Mouse (Mus musculus) G1E (cell line): ENCODE data around the gene Ngf. TPM values are rescaled to one million over a fixed set of nuclear protein-coding genes. Genes with fewer than 3 reads are reported as not detected.

Experiments used
- ATAC-seq: 2 replicates; pipeline ENCODE4 v1.8.0; 2016; ENCODE audit warnings: mild to moderate bottlenecking; ENCODE audit not compliant: insufficient number of reproducible peaks, poor library complexity, low FRiP score, severe bottlenecking; ENCODE audit errors: extremely low read depth
- DNase-seq: peaks from one replicate; pipeline ENCODE4 v3.0.0; 2012; ENCODE audit warnings: low spot score
- H3K27me3 ChIP-seq: 2 replicates; pipeline ENCODE4 v1.6.1; 2012; ENCODE audit warnings: mild to moderate bottlenecking, low read length, inconsistent platforms; ENCODE audit not compliant: insufficient read depth
- H3K36me3 ChIP-seq: replicated peaks from 2 replicates; pipeline ENCODE3; 2012; ENCODE audit warnings: mild to moderate bottlenecking, inconsistent platforms
- H3K4me1 ChIP-seq: 2 replicates; pipeline ENCODE4 v1.6.1; 2012; ENCODE audit warnings: low read depth, low read length, inconsistent platforms, mixed read lengths; ENCODE audit not compliant: insufficient read depth
- H3K4me3 ChIP-seq: 2 replicates; pipeline ENCODE4 v1.5.1; 2012; ENCODE audit warnings: low read depth, mild to moderate bottlenecking, inconsistent platforms, low read length, moderate library complexity, mixed read lengths
- H3K9me3 ChIP-seq: replicated peaks from 2 replicates; pipeline ENCODE4 v1.6.1; 2012; ENCODE audit warnings: inconsistent platforms
- CTCF ChIP-seq: IDR thresholded peaks from 2 replicates; pipeline ENCODE4 v1.5.1; 2012; ENCODE audit warnings: low read depth, low read length, inconsistent platforms, mixed read lengths
- GATA1 ChIP-seq: IDR thresholded peaks from 2 replicates; pipeline ENCODE4 v1.6.1; 2012; ENCODE audit warnings: borderline replicate concordance, low read length, inconsistent platforms, mixed read lengths
- GATA2 ChIP-seq: IDR thresholded peaks from 2 replicates; pipeline ENCODE4 v1.6.1; 2012; ENCODE audit warnings: low read depth, low read length, inconsistent platforms, borderline replicate concordance
- POLR2AphosphoS5 ChIP-seq: IDR thresholded peaks from 2 replicates; pipeline ENCODE4 v1.6.1; 2012; ENCODE audit warnings: low read depth, low read length, inconsistent platforms; ENCODE audit not compliant: insufficient replicate concordance
- TAL1 ChIP-seq: conservative IDR thresholded peaks from 2 replicates; pipeline ENCODE4 v1.6.1; 2012; ENCODE audit warnings: low read depth, low read length, inconsistent platforms, mixed read lengths
- polyA plus RNA-seq: library from polyadenylated mRNA; stranded (reverse); fragments of >175 nt; gene quantifications from 2 replicates; pipeline ENCODE4 v1.2.3, GENCODE M21; 2012
- total RNA-seq, 2 experiments: library from RNA; stranded (forward) in 1 of 2; stranded (reverse) in 1 of 2; fragments of 200-1000 nt in 1 of 2; fragments of >200 nt in 1 of 2; fragmentation: Nextera tagmentation in 1 of 2; gene quantifications; 2 replicates each; pipeline ENCODE4 v1.2.3; 2014 to 2017

Gene Ngf
- total and polyA plus RNA-seq, 3 experiments: 0.16 TPM; not detected in 2

DNA sequence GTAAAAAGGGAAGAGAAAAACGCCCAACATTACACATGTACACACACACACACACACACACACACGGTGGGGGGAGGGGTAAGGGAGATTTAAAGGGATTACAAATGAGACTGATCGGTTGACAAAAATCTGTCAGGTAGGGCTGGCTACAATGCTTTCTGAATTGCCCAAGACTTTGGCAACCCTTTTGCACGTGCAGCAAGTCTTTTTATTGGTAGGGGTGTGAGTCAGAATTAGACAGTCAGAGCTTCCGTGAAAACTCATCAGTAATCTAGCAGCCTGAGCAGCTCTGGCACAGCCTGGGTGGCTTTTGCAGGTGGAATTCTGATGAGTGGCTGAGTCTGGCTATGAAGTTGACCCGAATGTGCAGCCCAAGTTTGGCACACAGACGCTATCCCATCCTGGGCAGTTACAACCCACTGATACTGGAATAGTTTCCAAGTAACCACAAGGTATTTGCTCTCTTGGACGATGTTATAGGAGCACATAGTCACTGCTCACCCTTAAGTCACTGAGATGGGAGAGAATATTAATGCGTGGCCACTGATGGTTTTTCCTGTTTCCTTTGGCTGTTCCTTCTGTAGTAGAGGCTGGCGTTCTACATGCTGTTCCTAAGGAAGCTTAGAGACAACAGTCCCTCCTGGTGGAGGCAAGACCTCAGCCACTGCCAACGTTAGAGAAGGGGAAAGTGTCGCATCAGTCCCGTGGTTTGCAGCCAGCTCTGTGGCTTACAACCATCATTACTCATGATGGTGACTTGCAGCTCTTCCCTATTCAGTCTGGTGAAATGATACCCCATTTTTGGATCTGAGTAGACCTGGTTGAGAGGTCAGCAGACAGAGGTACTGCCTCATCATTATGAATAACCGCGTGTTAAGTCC lies 4.8 kb downstream of the Ngf start:
- ATAC-seq: no peak
- no peaks in the 10 kb centered on the region for H3K9me3 ChIP-seq
- TF ChIP-seq GATA2: no peak
- TF ChIP-seq POLR2AphosphoS5: no peak
- TF ChIP-seq TAL1: no peak
- TF ChIP-seq CTCF: no peak
- TF ChIP-seq GATA1: no peak
- H3K27me3 ChIP-seq: peaks cover 13% of the 10 kb centered on the region; the same call in 1 of the 2 replicates
- no peaks in the 10 kb centered on the region for H3K36me3 ChIP-seq
- no peaks in the 10 kb centered on the region for H3K4me1 ChIP-seq
- no peak for DNase-seq
- H3K4me3 ChIP-seq: no peak overlapping the region

DNA sequence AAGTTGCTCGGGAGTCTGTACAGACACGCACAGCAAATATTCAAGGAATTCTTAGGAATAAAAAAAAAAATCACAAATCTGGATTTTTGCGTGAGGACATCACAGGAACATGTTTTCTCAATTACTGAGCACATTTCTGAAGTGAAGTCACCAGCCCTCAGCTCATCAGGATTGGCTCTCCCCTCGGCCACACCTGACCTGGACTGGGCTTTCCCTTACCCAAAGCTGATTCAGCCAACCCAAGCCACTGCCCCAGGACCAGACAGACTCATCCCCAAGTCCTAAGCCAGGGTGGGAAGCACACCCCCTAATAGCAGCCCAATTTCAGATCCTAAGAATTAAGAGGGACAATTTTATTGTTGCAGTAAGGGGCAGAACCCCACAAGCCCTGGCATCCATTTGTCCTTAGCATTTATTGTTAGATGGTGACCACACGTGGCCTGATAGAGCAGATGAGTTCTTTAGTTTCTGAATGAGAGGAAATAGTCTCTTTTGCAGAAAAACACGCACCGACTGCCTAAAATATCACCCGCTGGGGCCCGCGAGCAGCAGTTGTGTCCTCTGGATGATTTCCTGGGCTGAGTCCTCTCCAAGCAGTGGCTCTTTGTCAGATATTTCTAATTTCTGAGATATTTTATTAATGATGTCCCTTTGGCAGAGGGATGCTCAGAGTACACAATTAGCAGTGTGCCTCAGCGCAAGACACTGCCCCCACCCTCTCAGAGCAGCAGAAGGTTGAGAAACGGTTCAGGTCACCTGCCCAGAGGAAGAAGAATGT lies 8.4 kb downstream of the Ngf start:
- DNase-seq (no peak), ATAC-seq (no peak)
- H3K4me3 ChIP-seq: no peak overlapping the region
- no peaks in the 10 kb centered on the region for H3K9me3 ChIP-seq
- no peaks in the 10 kb centered on the region for H3K4me1 ChIP-seq
- no peaks in the 10 kb centered on the region for H3K36me3 ChIP-seq
- TF ChIP-seq GATA1 (no peak), TAL1 (no peak), POLR2AphosphoS5 (no peak), GATA2 (no peak)
- 0 out of 2 replicates have a peak, but pooled peaks cover 2% of the 10 kb centered on the region for H3K27me3 ChIP-seq

DNA sequence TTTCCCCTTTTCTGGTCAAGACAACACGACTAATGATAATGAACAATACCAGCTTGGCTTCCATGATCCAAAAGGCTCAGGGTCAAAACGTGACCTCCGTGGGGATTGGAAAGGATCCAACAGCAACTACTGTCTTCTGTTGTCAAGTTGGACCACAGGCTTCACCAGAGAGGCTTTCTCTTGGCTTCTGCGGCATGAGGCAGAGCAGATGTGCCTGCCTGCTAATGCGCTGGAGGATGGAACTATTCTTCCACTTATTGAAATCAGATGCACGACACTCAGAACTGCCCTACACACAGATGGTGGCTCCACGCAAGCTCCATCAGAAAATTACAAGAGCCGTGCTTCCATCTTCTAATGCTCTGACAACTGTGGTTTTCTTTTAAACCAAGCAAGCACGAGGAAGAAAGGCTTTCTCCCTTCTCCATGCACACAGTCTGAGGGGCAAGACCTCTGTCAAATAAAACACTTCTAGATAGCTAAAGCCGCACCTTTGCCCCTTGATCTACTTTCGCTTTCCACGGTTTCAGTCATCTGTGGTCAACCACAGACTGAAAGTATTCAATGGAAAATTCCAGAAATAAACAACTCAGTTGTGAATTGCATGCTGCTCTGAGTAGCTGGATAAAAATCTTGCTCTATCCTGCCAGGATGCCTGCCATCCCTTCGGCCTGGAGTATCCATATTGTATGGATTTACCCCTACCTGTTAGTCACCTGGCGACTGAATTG lies 20.8 kb downstream of the Ngf start:
- Histone ChIP-seq H3K4me3 (no peak overlapping the region), H3K27me3 (no peaks in the 10 kb centered on the region), H3K36me3 (no peaks in the 10 kb centered on the region), H3K4me1 (no peaks in the 10 kb centered on the region), H3K9me3 (no peaks in the 10 kb centered on the region)
- TF ChIP-seq TAL1 (no peak), GATA2 (no peak), CTCF (no peak), POLR2AphosphoS5 (no peak), GATA1 (no peak)
- DNase-seq (no peak), ATAC-seq (no peak)

DNA sequence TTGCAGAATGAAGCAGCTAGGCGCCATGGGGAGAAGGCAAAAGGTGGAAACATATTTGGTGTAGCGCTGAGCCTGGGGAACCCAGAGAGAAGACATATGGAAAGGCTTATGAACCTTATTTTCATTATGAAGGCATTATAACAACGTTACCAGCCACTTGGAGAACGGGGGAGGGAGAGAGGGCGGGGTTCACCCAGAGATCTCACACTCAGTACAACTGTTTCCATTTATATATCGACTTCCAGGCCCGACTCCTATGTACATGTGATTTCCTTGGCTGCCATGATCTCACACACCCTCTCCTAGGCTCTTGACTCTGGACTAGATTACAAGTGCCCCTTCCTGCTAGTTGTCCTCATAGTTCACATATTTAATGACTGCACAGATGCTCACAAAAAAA lies 28.4 kb downstream of the Ngf start:
- Histone ChIP-seq H3K27me3 (no peaks in the 10 kb centered on the region; the same call in 1 of the 2 replicates), H3K4me3 (no peak overlapping the region), H3K9me3 (no peaks in the 10 kb centered on the region), H3K36me3 (no peaks in the 10 kb centered on the region), H3K4me1 (no peaks in the 10 kb centered on the region)
- no peak for TF ChIP-seq GATA2
- no peak for TF ChIP-seq GATA1
- TF ChIP-seq POLR2AphosphoS5: no peak
- TF ChIP-seq CTCF: no peak
- no peak for ATAC-seq
- no peak for DNase-seq

DNA sequence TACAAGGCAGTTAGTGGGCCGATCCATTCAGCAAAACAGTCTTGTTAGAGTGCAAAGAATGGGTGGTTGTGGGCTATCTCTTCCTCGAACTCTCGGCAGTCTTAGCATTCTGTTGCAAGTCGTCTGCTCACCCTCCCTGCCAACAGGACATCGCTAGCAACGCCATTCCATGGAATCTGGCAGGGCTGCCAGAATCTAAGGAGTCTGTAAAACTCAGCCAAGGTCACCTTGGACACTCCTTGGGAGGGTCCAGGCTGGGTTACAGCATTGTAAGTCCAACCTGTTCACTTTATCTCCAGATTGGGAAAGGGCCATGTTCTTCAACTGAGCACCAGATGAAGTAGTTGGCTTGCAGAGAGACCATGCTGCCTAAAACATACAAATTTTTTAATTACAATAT lies 29.2 kb downstream of the Ngf start:
- ATAC-seq: no peak
- Histone ChIP-seq H3K4me3 (no peak overlapping the region), H3K4me1 (no peaks in the 10 kb centered on the region), H3K9me3 (no peaks in the 10 kb centered on the region), H3K36me3 (no peaks in the 10 kb centered on the region), H3K27me3 (no peaks in the 10 kb centered on the region; the same call in 1 of the 2 replicates)
- TF ChIP-seq POLR2AphosphoS5 (no peak), GATA2 (no peak), GATA1 (no peak), CTCF (no peak), TAL1 (no peak)
- no peak for DNase-seq

DNA sequence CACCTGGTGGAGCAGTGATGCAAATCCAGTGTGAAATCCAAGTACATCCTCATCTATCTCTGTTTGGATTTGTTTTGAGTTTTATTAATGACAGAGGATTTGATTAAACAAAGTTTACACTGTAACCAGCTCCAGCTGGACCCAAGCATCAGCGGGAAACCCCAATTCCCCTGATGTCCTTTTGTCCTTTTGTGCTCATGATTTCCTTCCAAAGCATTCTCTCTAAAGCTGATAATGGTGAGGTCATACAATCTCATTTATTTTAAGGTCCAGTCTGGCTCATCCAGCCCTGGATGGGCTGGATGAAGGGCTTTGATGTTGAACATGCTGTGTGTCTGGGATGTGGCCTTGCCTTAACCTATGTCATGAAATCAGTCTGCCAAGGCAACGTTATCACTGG lies 30.3 kb downstream of the Ngf start:
- Histone ChIP-seq H3K9me3 (no peaks in the 10 kb centered on the region), H3K36me3 (no peaks in the 10 kb centered on the region), H3K4me3 (no peak overlapping the region), H3K27me3 (no peaks in the 10 kb centered on the region; the same call in 1 of the 2 replicates), H3K4me1 (no peaks in the 10 kb centered on the region)
- ATAC-seq (no peak), DNase-seq (no peak)
- TF ChIP-seq CTCF: no peak
- TF ChIP-seq POLR2AphosphoS5: no peak
- TF ChIP-seq TAL1: no peak
- TF ChIP-seq GATA2: no peak
- TF ChIP-seq GATA1: no peak
